Mouse (Mus musculus): ENCODE measurements around the gene Fhod1.

Fhod1 gene

DNA sequence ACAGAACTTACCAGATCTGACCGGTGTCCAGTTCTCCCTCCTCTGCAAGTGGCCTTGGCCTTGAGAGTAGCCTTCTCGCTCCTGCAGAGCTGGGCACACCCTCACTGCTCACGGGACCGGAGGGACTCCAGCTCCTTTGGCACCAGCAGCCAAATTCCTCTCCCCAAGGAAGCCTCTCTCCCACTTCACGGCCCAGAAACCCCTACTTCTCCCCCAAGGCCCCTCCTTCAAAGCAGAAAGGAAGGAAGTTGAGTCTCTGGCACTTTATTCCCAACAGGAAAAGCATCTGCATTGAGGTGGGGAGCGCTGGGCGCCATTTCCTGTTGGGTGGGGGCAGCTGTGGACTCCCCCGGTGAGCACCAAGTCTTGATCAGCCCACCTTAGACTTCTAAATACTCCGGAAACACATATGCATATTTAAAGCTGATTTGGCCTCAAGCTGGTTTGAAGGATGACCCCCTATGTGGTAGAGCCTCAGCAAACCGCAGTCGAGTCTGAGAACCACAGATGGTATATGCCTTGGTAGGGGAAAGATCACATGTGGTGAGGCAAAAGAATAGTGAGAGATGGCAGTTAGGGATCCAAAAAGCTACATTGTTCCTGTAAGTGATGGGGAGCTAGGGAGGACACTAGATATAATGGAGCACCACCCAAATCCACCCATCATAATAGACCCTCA lies 51.7 kb downstream of the Fhod1 start, which contains the start of gene Exoc3l:
Gene Exoc3l, minus strand, starts transcription at position 207 of the 679 bp plus-strand sequence.
- in situ Hi-C loops (cut with MboI, MseI) = no loop called here

GRCm38 (mm10) chr8:105295256-105295655 lies 52.5 kb downstream of the Fhod1 start:
- in situ Hi-C loops (cut with MboI, MseI) = no loop called here

- in situ Hi-C loops (cut with MboI, MseI) = loop anchor here in 1 of 2 experiments (5.0 kb wide), 1 partner anchor 53 kb away; the partner anchor contains the start of genes Fhod1 and Slc9a5
Observed at GRCm38 (mm10) chr8:105294776-105295175, 53.0 kb downstream of the Fhod1 start.

DNA sequence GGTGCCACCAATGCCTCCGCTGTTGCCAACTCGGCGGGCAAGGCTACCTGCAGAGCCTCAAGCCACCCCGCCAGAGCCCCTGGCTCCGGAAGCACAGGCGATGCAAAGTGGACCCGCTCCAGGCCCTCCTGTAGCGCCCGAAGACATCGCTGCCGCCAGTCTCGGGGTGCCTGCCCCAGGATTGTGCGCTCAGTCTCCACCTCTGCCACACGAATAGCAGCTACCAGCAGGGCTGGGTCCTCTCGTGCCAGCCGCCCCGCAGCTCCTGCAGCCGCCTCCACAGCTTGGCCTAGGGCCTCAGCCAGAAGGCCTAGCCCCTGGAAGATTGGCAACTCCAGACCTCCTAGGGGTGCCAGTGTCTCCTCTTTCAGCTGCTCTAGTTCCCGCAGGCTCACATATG lies 54.3 kb downstream of the Fhod1 start:
- in situ Hi-C loops (cut with MboI, MseI) = loop anchor here in 1 of 2 experiments (5.0 kb wide), 1 partner anchor 54 kb away; the partner anchor contains the start of genes Fhod1 and Slc9a5

- in situ Hi-C loops (cut with MboI, MseI) = loop anchor here in 1 of 2 experiments (5.0 kb wide), 1 partner anchor 55 kb away; the partner anchor contains the start of genes Fhod1 and Slc9a5
Observed at GRCm38 (mm10) chr8:105292471-105292870, 55.3 kb downstream of the Fhod1 start.

DNA sequence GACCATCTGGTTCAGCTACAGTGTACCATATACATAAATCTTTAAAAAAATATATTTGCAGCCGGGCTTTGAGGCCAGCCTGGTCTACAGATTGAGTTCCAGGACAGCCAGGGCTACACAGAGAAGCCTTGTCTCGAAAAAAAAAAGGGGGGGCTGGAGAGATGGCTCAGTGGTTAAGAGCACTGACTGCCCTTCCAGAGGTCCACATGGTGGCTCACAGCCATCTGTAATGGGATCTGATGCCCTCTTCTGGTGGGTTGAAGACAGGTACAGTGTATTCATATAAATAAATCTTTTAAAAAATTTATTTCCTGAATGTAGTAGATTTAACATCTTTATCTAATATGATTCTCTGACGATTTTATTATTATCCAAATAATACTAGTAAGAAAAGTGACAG lies 56.0 kb downstream of the Fhod1 start:
- in situ Hi-C loops (cut with MboI, MseI) = loop anchor here in 1 of 2 experiments (5.0 kb wide), 1 partner anchor 55 kb away; the partner anchor contains the start of genes Fhod1 and Slc9a5

DNA sequence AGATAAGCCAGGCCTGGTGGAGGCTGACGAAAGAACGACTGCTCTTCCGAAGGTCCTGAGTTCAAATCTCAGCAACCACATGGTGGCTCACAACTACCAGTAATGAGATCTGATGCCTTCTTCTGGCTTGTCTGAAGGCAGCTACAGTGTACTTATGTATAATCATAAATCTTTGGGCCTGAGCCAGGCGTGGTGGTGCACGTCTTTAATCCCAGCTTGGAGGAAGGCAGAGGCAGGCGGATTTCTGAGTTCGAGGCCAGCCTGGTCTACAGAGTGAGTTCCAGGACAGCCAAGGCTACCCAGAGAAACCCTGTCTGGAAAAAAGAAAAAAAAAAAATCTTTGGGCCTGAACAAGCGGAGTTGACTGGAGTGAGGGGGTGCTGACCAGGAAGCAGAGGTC lies 56.4 kb downstream of the Fhod1 start:
- in situ Hi-C loops (cut with MboI, MseI) = loop anchor here in 1 of 2 experiments (5.0 kb wide), 1 partner anchor 56 kb away; the partner anchor contains the start of genes Fhod1 and Slc9a5

- in situ Hi-C loops (cut with MboI, MseI) = loop anchor here in 1 of 2 experiments (5.0 kb wide), 1 partner anchor 57 kb away; the partner anchor contains the start of genes Fhod1 and Slc9a5
Observed at GRCm38 (mm10) chr8:105290554-105291314, 57.0 kb downstream of the Fhod1 start.

DNA sequence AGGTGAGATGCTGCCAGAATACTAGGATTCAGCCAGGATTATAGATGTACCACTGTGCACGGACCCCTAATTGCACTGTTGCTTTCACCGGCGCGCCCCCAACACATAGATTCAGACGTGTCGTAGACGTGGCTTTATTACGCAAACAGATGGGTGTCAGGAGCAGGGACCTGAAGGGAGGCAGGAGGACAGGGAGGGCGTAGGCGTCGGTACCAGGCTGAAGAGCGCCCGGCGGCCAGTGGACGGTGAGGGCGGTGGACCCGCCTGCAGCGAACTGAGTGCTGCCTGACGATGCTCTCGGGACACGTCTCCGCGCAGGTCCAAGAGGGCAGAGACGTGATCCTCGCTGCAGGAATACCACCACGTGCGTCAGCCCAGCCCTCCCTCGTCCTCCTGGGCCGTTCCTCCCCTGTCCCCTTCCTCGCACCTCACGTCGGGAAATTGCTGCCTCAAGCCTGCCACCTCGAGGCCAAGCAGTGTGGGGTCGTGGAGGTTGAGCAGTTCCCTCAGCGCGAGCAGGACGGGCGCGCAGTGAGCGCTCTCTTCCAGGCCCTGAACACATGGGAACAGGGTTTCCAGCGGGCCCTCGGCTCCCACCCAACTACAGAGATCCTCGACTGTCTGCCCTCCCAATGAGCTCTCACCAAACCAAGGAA lies 57.8 kb downstream of the Fhod1 start, which contains the start of gene 4931428F04Rik:
Gene 4931428F04Rik, minus strand, starts transcription at position 60 of the 656 bp plus-strand sequence.
- in situ Hi-C loops (cut with MboI, MseI) = loop anchor here in 1 of 2 experiments (5.0 kb wide), 1 partner anchor 57 kb away; the partner anchor contains the start of genes Fhod1 and Slc9a5

- in situ Hi-C loops (cut with MboI, MseI) = no loop called here
Observed at GRCm38 (mm10) chr8:105288958-105289732, 58.6 kb downstream of the Fhod1 start.

DNA sequence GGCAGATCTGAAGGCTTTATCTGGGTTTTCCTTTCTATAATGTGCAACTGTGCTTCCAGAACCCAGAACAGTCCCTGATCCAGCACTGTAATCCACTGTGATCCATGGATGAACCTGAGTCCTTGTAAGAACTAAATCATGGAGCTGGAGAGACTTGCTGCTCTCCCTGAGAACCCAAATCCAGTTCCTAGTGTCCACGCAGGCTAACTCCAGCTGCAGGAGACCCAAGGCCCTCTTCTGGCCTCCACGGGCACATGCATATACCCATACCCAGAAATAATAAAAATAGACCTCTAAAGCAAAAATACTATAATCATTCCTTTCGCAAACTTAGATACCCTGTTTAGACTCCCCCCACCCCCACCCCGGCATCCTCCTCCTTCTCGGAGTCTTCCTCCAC lies 59.5 kb downstream of the Fhod1 start:
- in situ Hi-C loops (cut with MboI, MseI) = no loop called here

GRCm38 (mm10) chr8:105286907-105287306 lies 60.8 kb downstream of the Fhod1 start:
- in situ Hi-C loops (cut with MboI, MseI) = no loop called here

- in situ Hi-C loops (cut with MboI, MseI) = no loop called here
Observed at GRCm38 (mm10) chr8:105285514-105285913, 62.2 kb downstream of the Fhod1 start.

DNA sequence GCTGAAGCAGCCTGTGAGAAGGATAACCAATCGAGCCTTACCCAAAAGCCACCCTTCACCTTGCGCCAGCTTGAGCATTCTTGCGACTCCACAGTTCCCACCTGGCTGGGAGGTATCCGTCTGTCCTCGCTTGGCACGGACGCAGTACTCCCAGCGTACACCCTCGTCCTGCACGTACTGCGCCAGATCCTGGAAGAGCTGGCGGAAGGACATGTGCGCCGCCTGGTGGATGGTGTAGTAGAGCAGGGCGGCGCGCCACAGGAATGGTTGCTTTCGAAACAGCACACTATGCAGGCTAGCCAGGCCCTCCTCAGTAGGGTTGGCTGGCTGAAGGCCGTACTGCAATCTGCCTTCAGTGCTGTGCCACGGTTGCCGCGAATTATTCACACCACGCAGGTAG lies 64.7 kb downstream of the Fhod1 start:
- in situ Hi-C loops (cut with MboI, MseI) = no loop called here

DNA sequence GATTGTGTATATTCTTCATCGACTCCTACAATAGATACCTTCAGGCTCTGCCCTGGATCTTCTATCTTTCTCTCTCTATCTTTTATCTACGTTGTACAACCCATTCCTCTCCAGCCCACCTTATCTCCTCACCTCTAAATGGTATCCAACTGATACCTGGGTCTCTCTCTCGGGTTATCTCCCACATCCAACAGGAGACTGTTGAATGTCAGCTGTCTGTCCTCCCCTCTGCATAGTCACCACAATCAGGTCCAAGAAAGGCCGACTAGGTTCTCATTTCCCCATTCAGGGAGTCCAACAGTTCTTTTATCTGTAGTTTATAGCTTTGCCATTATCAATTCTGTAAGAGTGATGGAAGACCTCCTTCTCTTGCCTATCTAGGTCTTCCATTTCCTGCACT lies 65.5 kb downstream of the Fhod1 start:
- in situ Hi-C loops (cut with MboI, MseI) = no loop called here

- in situ Hi-C loops (cut with MboI, MseI) = no loop called here
Observed at GRCm38 (mm10) chr8:105281821-105282220, 65.9 kb downstream of the Fhod1 start.

GRCm38 (mm10) chr8:105280567-105280966 lies 67.2 kb downstream of the Fhod1 start:
- in situ Hi-C loops (cut with MboI, MseI) = no loop called here
